Mouse (Mus musculus): ENCODE measurements around the gene Itga9. TPM values are rescaled to one million over a fixed set of nuclear protein-coding genes. Genes with fewer than 3 reads are reported as not detected.
A peak's percentile ranks its signal among the peaks of the same experiment; 100 is the strongest.

Itga9 gene
- total RNA-seq, 2 experiments from 2014 or later: 35.0 to 36.2 TPM

GRCm38 (mm10) chr9:118770366-118770765, 163.9 kb downstream of the Itga9 start:
- no peak for DNase-seq

- no peak for DNase-seq
These were observed 168.2 kb downstream of the Itga9 start for GRCm38 (mm10) chr9:118774676-118775075.

DNA sequence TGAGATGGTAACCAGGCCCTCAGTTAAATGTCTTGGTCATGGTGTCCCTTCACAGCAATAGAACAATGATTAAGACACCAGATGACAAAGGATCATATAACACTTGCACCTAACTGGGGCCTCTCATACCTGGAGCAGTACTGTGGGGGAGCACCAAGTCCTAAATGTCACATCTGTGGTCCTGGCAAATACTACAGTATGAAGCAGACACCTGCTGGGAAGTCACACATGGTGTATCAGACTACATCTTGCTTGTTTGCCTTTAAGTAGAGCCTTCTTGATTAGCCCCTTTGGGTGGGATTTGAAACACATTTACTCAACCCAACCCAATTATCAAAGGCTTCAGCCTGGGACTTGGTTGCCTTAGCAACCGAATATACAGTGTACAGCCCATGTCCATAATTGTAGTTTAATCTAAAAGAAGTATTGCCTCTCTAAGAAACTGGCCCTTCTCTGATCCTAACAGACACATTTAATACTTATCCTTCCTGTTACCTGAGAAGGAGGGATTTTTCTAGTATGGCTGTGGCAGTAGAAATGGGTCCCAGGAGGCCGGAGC, 170.5 kb downstream of the Itga9 start:
- DNase-seq: no peak

DNA sequence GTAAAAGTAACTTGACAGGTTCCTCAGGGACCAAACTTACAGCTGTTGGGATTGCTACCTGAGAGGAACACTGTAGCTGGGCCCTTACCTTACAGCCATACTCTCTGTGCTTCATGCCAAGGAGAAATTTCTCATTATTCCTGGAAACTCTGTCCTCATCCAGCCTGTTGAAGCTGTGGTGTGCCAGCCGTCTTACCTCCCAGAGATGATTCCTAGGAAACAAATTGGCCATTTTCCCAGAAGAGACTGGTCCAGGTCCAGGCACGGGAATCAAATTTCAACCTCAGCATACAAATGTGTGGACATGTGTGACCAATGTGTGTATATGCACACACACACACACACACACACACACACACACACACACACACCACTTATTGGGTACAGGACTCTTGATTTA, 172.1 kb downstream of the Itga9 start:
- peak in 1 of 2 experiments; percentile 32 for DNase-seq

DNA sequence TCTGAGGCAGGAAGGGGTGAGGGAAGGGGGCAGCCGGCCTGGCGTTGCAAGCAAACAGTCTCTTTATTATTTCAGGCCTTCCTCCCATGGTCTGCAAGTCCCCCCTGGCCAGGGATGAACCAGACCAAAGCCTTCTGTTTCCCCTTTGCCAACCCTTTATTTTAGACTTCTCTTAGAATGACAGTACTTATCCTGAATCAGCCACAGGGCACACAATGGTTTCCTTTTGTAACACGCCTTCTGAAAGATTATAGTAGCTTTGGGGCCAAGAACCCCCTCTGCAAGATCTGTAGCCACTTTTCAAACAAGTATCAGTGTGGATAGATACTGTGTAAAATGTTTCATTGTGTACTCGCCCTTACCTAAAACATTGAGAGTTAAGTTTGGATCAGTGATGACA, 178.1 kb downstream of the Itga9 start:
- no peak for DNase-seq

DNA sequence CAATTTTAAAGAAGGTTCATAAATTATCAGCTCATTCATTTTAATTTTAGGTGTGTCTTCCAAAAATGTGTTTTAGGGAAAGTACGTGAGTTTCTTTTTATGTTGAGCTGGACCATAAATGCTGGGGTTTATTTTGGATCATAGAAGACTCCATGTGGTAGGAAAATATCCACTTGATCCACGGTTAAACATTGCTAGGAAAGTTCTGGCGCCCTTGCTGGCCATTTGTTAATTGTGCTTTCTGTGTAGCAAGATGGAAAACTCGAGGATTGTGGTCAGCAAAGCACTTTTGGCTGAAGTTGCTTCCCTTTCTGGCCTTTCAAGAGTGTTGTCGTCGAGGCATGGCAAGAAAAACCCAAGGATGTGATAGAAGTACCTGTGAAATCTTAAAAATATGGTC, 179.3 kb downstream of the Itga9 start:
- DNase-seq: no peak

DNA sequence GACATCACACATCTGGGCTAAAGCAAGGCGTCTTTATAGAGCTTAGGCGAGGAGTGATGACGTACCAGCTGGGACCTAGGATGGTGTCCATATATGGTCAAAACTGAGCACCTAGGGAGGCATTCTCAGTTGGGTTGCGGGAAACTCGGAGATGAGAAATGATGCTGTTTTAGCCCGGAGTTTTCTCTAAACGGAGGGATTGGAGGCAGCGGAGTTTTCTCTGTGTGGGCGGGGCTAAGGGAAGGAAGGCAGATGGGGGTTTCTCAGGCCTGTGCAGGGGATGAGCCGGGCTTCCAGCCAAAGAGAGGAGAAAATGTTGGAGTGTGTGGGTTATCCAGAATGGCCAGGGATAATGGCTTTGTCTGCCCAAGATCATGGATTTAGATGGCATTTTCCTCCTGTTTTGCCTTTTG, 182.4 kb downstream of the Itga9 start:
- no peak for DNase-seq

- DNase-seq: no peak
These were observed 184.7 kb downstream of the Itga9 start for GRCm38 (mm10) chr9:118791231-118791630.

- no peak for DNase-seq
These were observed 186.8 kb downstream of the Itga9 start for GRCm38 (mm10) chr9:118793151-118793785.

GRCm38 (mm10) chr9:118794668-118795067, 188.2 kb downstream of the Itga9 start:
- DNase-seq: no peak

- no peak for DNase-seq
These were observed 188.8 kb downstream of the Itga9 start for GRCm38 (mm10) chr9:118795304-118795703.

GRCm38 (mm10) chr9:118799105-118799504, 192.6 kb downstream of the Itga9 start:
- DNase-seq: peak; percentile 30 to 55

GRCm38 (mm10) chr9:118801176-118801909, 194.9 kb downstream of the Itga9 start:
- DNase-seq: peak; percentile 67 to 80

GRCm38 (mm10) chr9:118801910-118802287, 195.4 kb downstream of the Itga9 start:
- no peak for DNase-seq

GRCm38 (mm10) chr9:118802380-118802779, 195.9 kb downstream of the Itga9 start:
- DNase-seq: peak in 1 of 2 experiments; percentile 15

DNA sequence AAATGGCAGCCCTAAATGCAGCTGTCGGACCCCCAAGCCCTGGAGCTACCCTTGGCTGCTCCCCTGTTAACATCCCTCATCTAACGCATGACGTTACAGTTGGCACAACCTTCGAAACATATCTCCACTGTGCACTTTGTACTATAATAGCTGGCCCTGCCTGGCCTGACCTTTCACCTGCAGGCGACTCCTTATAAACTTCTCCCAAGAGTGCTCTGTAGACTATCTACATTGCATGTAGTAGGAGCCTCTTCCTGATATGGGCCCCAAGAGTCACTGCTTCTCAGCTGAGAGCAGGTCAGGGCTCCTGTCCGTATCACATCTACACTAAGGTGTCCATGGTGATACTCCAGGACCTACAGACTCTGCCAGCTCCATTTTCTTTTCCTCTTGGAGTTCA, 199.2 kb downstream of the Itga9 start:
- DNase-seq: no peak

DNA sequence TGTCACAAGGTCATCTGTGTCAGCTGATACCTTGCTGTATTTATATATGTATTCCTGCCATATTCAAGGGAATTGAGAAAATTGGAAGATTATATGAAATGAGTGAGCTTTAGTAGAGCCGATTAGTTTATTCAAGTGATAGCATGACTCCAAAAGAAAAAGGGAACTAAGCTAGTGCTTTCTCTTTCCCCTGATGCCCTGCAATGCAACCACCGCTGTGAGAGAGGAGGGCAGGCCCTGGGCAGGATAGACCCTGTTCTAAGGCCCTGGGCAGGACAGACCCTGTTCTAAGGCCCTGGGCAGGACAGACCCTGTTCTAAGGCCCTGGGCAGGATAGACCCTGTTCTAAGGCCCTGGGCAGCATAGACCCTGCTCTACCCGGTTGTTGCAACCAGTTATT, 201.2 kb downstream of the Itga9 start:
- no peak for DNase-seq

GRCm38 (mm10) chr9:118812221-118812620, 205.7 kb downstream of the Itga9 start:
- no peak for DNase-seq

DNA sequence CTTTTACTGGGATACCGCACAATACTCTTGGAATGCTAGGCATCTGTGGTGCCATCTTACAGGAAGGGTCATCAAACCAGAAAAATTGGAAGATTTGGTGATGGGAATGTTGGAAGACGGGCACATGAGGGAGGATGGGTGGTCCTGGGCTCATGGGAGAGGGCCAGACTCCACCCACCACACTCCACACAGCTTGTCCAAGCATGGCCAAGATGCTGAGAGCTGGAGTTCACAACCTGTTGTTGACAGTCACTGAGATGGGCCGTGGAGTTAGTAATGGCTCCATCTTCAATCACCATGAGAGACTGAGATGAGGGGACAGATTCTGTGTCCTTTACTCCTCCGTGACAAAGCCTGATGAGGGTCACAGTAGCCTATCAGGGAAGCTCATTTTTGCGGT, 207.0 kb downstream of the Itga9 start:
- no peak for DNase-seq

DNA sequence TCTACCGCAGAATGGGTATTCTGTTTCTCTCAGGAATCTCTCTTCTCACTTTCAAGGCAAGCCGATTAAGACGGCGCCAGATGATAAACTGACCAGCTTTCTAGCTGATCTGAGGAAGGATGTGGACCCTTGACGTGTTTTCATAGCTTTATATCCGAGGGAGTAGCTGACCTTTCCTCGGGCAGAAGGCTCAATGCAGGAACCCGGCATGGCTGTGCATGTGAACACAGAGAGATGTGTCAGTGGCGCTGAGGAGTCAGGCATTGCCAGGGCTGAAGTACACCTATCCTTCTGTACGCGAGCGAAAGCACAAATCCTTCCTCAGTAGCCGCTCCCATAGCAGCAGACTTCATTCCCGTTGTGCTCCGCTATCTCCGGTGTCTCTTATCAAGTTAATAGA, 207.6 kb downstream of the Itga9 start:
- DNase-seq: no peak

- no peak for DNase-seq
These were observed 208.0 kb downstream of the Itga9 start for GRCm38 (mm10) chr9:118814461-118814860.

- DNase-seq: no peak
These were observed 209.1 kb downstream of the Itga9 start for GRCm38 (mm10) chr9:118815543-118815942.

DNA sequence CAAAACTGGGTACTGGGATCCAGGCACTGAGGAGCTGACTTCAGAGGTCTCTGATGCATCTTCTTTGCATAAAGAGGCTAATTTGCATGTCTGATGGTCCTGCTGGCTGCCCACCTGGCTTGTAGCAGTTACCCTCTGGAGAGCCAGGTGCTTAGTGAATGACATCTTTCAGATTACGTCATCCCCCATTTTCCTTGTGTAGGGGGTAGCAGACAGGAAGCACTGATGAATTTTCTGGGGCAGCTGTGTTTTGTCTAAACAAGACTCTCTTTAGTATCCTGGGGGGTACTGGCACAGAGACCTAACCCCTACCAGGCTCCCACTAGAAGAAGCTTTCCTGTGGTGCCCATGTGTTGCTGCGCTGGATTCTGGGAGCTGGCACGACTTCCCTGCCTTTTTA, 212.0 kb downstream of the Itga9 start:
- DNase-seq: no peak
